Mouse (Mus musculus) right cerebral cortex, postnatal 14 days (tissue): ENCODE results near the gene Myzap.
"Not testable (repeated sequence)": the region's sequence is repeated elsewhere in the genome, so short reads cannot be mapped to it uniquely, and the experiment has no call there.

ENCODE experiments used
- DNase-seq: peaks from one replicate; pipeline ENCODE4 v3.0.0; 2022

The Myzap gene

GRCm38 (mm10) chr9:71540739-71541138, 51.4 kb downstream of the Myzap start:
- no peak for DNase-seq

DNA sequence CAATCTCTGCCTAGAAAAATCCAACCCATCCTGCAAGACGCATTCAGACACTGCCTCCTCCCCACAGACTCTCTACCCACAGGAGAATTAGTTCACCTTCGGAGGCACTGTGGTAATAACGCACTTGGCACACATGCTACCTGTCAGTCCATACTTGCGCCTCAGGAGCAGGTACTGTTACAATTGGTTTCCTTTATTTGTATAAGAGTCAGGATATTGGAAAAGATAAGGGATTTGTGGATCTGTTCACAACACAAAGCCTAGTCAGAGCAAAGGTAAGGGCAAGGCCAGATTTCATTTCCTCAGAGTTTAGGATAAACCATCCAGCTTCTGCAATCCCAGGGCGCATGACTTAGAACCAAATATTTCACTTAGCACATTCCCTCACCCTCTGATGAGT, 56.4 kb downstream of the Myzap start:
- DNase-seq = no peak

- DNase-seq = no peak
Measured at GRCm38 (mm10) chr9:71535036-71535435, 57.1 kb downstream of the Myzap start.

DNA sequence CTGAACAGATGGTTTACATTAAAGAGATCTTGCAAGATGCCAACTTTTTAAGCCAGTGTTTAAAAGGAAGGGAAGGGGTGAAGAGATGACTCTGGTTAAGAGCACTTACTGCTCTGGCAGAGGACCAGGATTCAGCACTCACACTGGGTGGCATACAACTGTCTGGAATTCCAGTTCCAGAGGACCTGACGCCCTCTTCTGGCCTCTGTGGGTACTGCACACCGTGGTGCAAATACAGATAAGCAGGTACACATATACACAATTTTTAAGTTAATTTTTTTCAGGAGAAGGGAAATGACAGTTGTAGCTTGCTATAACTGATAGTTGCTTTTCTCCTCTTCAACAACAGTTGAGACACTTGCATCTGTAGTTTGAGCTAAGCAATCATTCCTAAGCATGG, 62.2 kb downstream of the Myzap start:
- peak; percentile 17 for DNase-seq

GRCm38 (mm10) chr9:71527438-71527837, 64.7 kb downstream of the Myzap start:
- DNase-seq = no peak

- no peak for DNase-seq
Measured at GRCm38 (mm10) chr9:71523901-71524300, 68.3 kb downstream of the Myzap start.

DNA sequence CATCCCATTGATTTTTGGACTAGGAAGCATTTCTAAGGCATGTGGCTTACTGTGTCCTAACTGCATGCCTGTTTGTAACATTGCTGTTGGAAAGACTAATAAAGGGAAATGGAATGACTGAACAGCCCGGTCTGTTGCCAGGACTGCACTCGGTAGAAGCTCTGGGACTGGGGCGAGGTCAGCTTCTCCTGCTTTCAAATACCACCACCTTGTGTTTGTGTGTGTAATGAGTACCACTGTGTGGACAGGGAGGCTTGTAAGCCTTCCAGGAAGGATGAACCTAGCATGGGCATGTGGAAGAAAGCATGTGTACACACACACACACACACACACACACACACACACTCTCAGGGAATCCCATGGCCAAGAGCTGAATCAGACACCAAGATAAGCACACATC, 72.3 kb downstream of the Myzap start:
- no peak for DNase-seq

DNA sequence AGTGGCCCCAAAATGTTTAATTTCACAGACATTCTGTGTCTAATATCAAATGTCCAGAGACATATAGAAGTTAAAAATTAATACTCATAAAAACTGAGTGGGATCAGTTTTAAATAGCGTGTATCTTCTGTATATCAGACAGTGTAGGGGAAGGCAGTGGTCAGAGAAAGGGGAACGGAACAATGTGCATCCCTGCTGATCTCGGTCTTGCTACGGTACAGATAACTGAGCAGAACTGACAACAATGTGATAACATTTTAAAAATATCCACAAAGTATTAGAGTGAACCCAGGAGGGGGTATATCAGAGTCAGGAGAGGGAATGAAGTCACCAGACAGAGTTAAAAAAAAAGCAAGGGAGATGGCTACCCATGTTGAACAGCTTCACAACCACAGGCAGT, 74.7 kb downstream of the Myzap start:
- no peak for DNase-seq

- DNase-seq = no peak
Measured at GRCm38 (mm10) chr9:71515862-71516261, 76.3 kb downstream of the Myzap start.

GRCm38 (mm10) chr9:71513566-71513965, 78.6 kb downstream of the Myzap start:
- DNase-seq = no peak

- DNase-seq = no peak
Measured at GRCm38 (mm10) chr9:71512899-71513298, 79.3 kb downstream of the Myzap start.

DNA sequence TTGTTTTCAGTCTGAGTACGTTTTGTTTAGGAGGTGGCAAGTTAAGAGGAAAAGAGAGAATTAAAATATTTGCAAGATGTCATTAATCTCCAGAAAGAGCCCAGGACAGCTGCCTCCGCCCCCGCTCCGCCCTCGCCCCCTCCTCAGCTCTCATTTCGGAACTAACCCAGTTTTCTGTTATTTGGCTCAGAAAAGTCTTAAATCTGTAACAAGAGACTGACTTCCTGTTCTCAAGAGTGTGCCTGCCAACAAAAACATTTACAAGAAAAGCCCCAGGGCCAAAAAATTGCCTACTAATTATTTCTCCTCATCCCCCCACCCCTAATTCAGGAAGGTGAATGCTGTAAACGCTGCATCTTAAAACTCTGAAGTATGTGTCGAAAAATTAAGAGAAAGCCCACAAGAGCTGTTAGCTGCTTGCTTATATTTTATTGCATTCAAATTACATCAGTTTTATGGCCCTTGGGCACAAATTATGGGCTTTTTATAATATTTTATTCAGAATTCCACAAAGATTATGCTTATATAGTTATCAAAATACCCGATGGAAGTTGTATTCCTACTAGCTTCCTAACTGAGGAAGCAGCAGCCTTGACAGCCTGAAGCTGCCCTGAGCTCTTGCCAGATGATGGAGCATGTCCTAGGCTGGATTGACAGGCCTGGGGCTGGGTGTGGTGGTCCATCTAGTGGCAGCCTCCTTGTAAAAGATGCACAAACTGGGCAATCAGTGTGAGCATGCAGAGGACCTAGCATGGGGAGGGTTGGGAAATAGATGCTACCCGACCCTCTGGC, 93.6 kb downstream of the Myzap start:
- DNase-seq = no peak

DNA sequence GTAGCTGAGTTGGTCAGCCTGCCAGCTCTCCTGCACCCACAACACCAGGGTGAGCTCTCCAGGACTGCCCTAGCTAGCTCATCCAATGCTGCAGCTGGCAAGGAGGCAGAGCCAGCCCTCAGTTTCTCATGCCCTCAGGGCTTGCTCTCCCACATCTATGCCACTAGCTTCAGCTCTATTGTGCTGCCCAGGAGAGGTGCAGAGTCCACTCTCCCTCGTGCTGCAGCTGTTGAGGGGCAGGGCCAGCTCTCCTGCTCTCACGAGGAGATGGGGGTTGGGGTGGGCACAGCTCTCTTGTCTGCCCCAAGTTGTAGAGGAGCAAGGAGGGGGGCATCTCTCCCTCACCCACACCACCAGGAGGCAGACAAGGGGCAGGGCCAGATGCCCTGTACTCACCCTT, 95.5 kb downstream of the Myzap start:
- no peak for DNase-seq

GRCm38 (mm10) chr9:71493771-71494170, 98.4 kb downstream of the Myzap start:
- DNase-seq = no peak

DNA sequence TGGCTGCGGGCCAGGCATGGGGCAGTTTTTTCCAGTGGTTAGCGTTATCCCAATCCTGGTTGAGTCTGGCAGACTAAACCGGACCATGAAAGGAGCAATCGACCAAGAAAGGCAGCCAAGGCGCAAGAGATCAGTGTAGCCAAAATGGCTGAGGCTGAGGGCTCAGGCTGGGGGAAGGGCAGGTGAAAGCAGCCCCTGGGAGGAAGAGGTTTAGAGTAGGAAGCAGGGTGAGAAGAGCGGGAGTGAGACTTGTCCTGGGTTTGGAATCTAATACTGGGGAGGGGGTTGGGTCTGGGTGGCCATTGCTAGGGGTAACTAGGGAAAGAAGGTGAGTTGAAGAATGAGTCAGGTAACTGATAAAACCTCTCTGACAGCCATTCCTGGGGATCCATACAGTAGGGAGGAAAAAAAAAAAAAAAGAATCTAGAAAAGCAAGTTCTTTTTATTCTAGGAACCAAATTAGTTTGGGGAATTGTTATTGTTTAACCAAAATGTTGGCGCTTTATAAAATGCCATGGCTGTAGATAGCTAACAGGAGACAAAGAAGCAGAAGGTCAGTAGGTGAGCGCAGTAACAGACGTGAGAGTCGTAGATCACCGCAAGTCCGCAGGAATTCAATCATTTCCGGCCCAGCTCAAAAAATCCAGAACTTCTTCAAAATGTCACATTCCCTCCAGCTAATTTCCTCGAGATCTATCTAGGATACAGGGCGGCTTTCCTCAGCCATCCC, 99.7 kb downstream of the Myzap start:
- no peak for DNase-seq

DNA sequence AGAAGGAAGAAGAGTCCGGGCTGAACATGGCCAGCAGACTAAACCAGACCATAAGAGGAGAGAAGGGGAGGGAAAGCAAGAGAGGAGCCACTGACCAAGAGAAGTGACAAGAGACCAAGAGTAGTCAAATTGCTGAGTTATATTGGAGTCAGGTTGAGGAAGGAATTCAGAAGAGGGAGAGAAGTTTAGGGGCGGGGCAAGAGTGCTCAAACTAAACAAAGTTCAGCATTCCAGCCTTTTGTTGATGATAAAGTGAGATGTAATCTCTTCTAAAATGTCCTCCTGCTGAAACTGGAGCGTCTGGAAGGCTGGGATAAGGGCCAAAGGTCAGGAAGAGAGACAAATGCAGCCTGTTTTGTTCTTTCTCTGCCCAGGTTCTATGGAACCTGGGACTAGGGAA, 102.1 kb downstream of the Myzap start:
- DNase-seq = no peak

DNA sequence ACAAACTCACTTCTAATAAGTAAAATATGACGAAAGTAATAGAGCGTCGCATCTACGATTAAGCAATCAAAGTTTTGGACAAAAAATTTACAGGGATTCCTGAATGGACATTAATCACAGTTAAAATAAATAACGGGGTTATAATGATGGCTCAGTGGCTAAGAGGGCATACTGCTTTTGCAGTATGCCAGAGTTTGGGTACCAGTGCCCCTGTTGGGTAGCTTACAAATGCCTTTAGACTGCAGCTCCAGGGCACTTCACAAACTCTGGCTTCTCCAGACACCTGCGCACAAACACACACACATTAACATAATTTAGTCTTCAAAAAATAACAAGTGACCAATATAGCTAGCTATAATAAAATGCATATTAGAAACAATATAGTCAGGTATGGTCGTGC, 106.0 kb downstream of the Myzap start:
- DNase-seq = no peak

GRCm38 (mm10) chr9:71485475-71486094, 106.6 kb downstream of the Myzap start, which contains the start of gene Polr2m:
TSS of gene Polr2m (minus strand) at chr9:71485935.
- peak; percentile 89 for DNase-seq

- no peak for DNase-seq
Measured at GRCm38 (mm10) chr9:71484871-71485474, 107.2 kb downstream of the Myzap start.

DNA sequence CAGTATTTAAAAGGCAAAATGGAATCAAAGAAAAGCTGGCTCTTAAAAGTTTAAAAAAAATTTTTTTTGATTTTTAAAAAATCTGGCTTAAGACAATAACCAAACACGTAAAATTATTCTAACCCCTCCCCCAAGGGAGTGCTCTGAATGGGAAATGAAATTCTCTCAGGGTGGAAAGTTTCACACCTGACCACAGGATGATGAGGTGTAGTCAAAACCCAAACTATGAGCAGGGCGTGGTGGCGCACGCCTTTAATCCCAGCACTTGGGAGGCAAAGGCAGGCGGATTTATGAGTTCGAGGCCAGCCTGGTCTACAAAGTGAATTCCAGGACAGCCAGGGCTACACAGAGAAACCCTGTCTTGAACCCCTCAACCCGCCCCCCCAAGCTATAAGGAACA, 108.3 kb downstream of the Myzap start:
- not testable (repeated sequence) for DNase-seq

GRCm38 (mm10) chr9:71480305-71480704, 111.9 kb downstream of the Myzap start:
- no peak for DNase-seq

DNA sequence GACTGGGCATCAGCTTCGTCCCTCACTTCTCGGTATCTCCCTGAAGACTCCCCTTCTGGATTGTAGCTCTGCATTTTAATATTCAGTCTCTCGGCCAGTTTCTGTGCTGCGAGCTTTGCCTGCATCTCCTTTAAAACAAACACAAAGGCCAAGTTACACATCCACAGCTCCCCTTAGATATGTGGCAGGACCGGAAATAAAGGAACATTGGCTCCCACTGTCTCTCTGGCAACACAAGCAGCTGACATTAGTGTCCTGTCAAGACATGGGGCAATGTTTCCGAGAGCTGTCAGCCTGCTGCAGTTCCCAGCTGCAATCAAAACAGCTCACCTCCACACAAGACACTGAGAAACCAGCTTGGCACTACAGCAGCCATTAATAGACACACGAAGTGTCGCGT, 112.7 kb downstream of the Myzap start:
- no peak for DNase-seq

DNA sequence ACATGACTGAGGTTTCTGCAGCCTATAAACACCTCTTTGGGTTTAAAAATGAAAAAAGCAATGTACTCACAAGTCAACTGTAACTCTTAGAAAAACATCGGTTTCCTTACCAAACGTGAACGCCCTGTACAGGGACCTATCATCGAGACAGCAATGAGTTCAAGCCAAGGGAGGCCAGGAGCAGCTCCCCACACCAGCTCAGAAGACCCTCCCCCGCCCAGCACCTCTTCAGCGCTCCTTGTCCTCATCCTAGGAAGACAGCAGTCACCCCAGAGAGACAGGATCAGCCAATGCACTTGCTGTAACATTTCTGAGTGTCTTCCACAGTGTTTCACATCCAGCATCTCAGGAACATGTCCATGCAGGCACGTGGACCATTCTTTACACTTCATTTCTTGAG, 113.6 kb downstream of the Myzap start:
- no peak for DNase-seq

- no peak for DNase-seq
Measured at GRCm38 (mm10) chr9:71476601-71477000, 115.6 kb downstream of the Myzap start.
